24 mouse cellular contexts compared by ENCODE assay signal in the genomic region with DNA sequence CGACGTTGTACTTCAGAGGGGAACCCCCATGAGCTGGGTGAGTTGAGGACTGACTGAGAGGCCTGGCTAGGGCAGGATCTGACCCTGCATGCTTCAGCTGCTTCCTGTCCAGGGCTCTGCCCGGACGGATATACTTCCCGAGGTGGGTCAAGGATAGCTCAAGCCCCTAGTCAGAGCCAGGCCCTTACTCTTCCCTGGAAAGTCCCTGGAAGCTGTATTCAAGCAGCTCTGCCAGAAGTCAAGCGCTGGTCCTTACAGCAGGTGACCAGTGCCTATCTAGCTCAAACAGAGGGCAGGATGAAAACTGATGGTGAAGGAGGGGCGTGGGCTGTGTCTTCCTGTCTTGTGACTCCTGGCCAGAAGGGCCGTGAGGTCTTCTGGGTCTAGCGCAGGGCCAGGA. TPM values are rescaled to one million over a fixed set of nuclear protein-coding genes. Genes with fewer than 3 reads are reported as not detected.
A peak's percentile ranks its signal among the peaks of the same experiment; 100 is the strongest.
DNase-seq lines count a peak whose midpoint lies in the region; ATAC-seq and TF ChIP-seq lines count a peak whose summit lies in the region.
"Had no signal": no experiment of that assay in that cellular context is flagged by ENCODE, and none has a peak within 500 bp of the region (broad histone marks: within the 10 kb centered on the region; RNA-seq: fewer than 3 reads in every experiment).

No protein-coding gene starts in this region.

- H3K4me1 ChIP-seq in heart, embryonic 16.5 days (ENCODE audit: control insufficient read depth, insufficient read depth, low read length), result peaks cover 13% of the 10 kb centered on the region
- H3K4me1 ChIP-seq in liver, adult 2 months (ENCODE audit: control insufficient read depth, insufficient read depth, low read length), result no peaks in the 10 kb centered on the region
- peaks cover 23% of the 10 kb centered on the region for H3K4me1 ChIP-seq in liver, embryonic 12.5 days
- H3K4me1 ChIP-seq: limb, embryonic 10.5 days had no signal

- H3K79me2 ChIP-seq in liver, adult 2 months (ENCODE audit: control insufficient read depth, insufficient read depth, low read length), result no peaks in the 10 kb centered on the region

- TF ChIP-seq CTCF in liver, adult 2 months (IDR thresholded peaks at IDR 0.05; ENCODE audit: low read depth, low read length), result no peak

- H3K9me3 ChIP-seq in heart, embryonic 16.5 days (replicated peaks; ENCODE audit: control insufficient read depth, low read length), result no peaks in the 10 kb centered on the region
- no peaks in the 10 kb centered on the region for H3K9me3 ChIP-seq in liver, embryonic 12.5 days (replicated peaks)
- H3K9me3 ChIP-seq: heart, embryonic 15.5 days; limb, embryonic 10.5 days; megakaryocyte, embryonic 14.5 days; midbrain, embryonic 13.5 days had no signal

- H3K9ac ChIP-seq in heart, embryonic 16.5 days (ENCODE audit: low read length), result no peak overlapping the region
- peak overlapping the region; percentile 42; the same call in 1 of the 2 replicates for H3K9ac ChIP-seq in liver, adult 2 months (ENCODE audit: low read depth, low read length)
- H3K9ac ChIP-seq in liver, embryonic 12.5 days, result no peak overlapping the region
- H3K9ac ChIP-seq: forebrain, postnatal 0 days; heart, embryonic 15.5 days; liver, embryonic 14.5 days; midbrain, embryonic 13.5 days had no signal

- WGBS in heart, embryonic 16.5 days, result 74% methylated on average over 9 of the region's 9 CpGs
- WGBS in liver, adult 2 months, result 76% methylated on average over 9 of the region's 9 CpGs
- WGBS in liver, embryonic 12.5 days (ENCODE audit: insufficient replicate concordance), result 78% methylated on average over 9 of the region's 9 CpGs

- H3K4me3 ChIP-seq in heart, embryonic 16.5 days (ENCODE audit: low read length), result no peak overlapping the region
- no peak overlapping the region for H3K4me3 ChIP-seq in liver, adult 2 months (ENCODE audit: insufficient read depth, low read depth, low read length)
- no peak overlapping the region for H3K4me3 ChIP-seq in liver, embryonic 12.5 days
- H3K4me3 ChIP-seq: heart, embryonic 15.5 days; limb, embryonic 10.5 days; megakaryocyte, embryonic 14.5 days; midbrain, embryonic 13.5 days had no signal

- H3K36me3 ChIP-seq in heart, embryonic 16.5 days (ENCODE audit: control insufficient read depth, insufficient read depth), result peaks cover 69% of the 10 kb centered on the region
- H3K36me3 ChIP-seq in liver, adult 2 months (ENCODE audit: control insufficient read depth, insufficient read depth, low read length), result peaks cover 33% of the 10 kb centered on the region
- H3K36me3 ChIP-seq in liver, embryonic 12.5 days, result peaks cover 100% of the 10 kb centered on the region

- H3K27me3 ChIP-seq in heart, embryonic 16.5 days (ENCODE audit: control insufficient read depth, insufficient read depth, low read length), result no peaks in the 10 kb centered on the region
- no peaks in the 10 kb centered on the region for H3K27me3 ChIP-seq in liver, adult 2 months (ENCODE audit: control insufficient read depth, insufficient read depth, low read length)
- no peaks in the 10 kb centered on the region for H3K27me3 ChIP-seq in liver, embryonic 12.5 days (replicated peaks)
- H3K27me3 ChIP-seq: heart, embryonic 15.5 days; megakaryocyte, embryonic 14.5 days; midbrain, embryonic 13.5 days had no signal

- ATAC-seq in heart, embryonic 16.5 days (replicated peaks; ENCODE audit: extremely low read depth, insufficient read depth, low FRiP score), result 0 out of 2 replicates have a peak, but pooled peaks have one; percentile 10
- no peak for ATAC-seq in liver, embryonic 12.5 days
- ATAC-seq: activated CD4-positive, CD25-positive, alpha-beta regulatory T cell, adult 4 months; forebrain, postnatal 0 days; hindbrain, postnatal 0 days; intestine, embryonic 16.5 days; midbrain, embryonic 13.5 days had no signal

- no peak for TF ChIP-seq POLR2A in liver, adult 2 months (IDR thresholded peaks at IDR 0.05; ENCODE audit: extremely low read depth, insufficient read depth, low read length)

- intact Hi-C loops in heart, postnatal 14 days (cut with DNase I), result no loop called here

- no peak for DNase-seq in heart, postnatal 14 days
- no peak for DNase-seq in liver, adult 2 months (ENCODE audit: extremely low read depth, low read depth, low spot score)
- DNase-seq in kidney, postnatal 14 days, result peak; percentile 52
- DNase-seq in kidney, postnatal 36 days, result peak; percentile 40 to 53
- DNase-seq in B cell, adult 2 months, result no peak
- DNase-seq: adrenal gland, postnatal 25 days; cerebellum, adult 11 months; cerebellum, postnatal 10 days; forebrain, postnatal 0 days; gastrocnemius, postnatal 36 days; lung, postnatal 36 days; thymus, adult 18-20 months; thymus, postnatal 36 days had no signal

- no peak overlapping the region for H3K4me2 ChIP-seq in heart, embryonic 16.5 days (ENCODE audit: low read depth, low read length)
- H3K4me2 ChIP-seq in liver, embryonic 12.5 days, result no peak overlapping the region
- H3K4me2 ChIP-seq: heart, embryonic 15.5 days; midbrain, embryonic 13.5 days had no signal

- H3K27ac ChIP-seq in heart, embryonic 16.5 days (ENCODE audit: low read length), result no peak overlapping the region
- peak overlapping the region; percentile 44 for H3K27ac ChIP-seq in liver, adult 2 months (replicated peaks; ENCODE audit: insufficient read depth, low read depth, low read length)
- no peak overlapping the region for H3K27ac ChIP-seq in liver, embryonic 12.5 days
- H3K27ac ChIP-seq: heart, embryonic 15.5 days; hindbrain, postnatal 0 days; limb, embryonic 10.5 days; liver, embryonic 14.5 days; midbrain, embryonic 13.5 days had no signal

RNA-seq across cellular contexts. Expression of a gene that starts 12.3 kb away (rescaled TPM):
- polyA plus RNA-seq in heart, embryonic 16.5 days (2015; fragmentation: Nextera tagmentation; extraction: Ambion mirVana), result 13.0 and 15.4 TPM in 2 replicates
- total RNA-seq in heart, postnatal 14 days (2021), result 10 to 100 TPM; 35.3 to 35.9 TPM
- 2.5 and 5.1 TPM in 2 replicates for total RNA-seq in liver, adult 2 months (2014; rRNA removed)
- polyA plus RNA-seq in liver, adult 2 months (2012; rRNA removed), result 7.8 and 11.7 TPM in 2 replicates
- polyA plus RNA-seq in liver, embryonic 12.5 days (2016; fragmentation: Nextera tagmentation; extraction: Ambion mirVana), result 4.4 and 4.7 TPM in 2 replicates

RNA-seq across cellular contexts. Expression of a gene that starts 13.9 kb away (rescaled TPM):
- polyA plus RNA-seq in heart, embryonic 16.5 days (2015; fragmentation: Nextera tagmentation; extraction: Ambion mirVana), result 33.0 and 33.9 TPM in 2 replicates
- total RNA-seq in heart, postnatal 14 days (2021), result 10 to 100 TPM; 42.8 to 45.5 TPM
- 5.5 and 6.3 TPM in 2 replicates for total RNA-seq in liver, adult 2 months (2014; rRNA removed)
- polyA plus RNA-seq in liver, adult 2 months (2012; rRNA removed), result 14.3 and 15.3 TPM in 2 replicates
- polyA plus RNA-seq in liver, embryonic 12.5 days (2016; fragmentation: Nextera tagmentation; extraction: Ambion mirVana), result 14.9 and 16.0 TPM in 2 replicates

RNA-seq across cellular contexts. Expression of a gene that starts 14.8 kb away (rescaled TPM):
- 88.8 and 92.5 TPM in 2 replicates for polyA plus RNA-seq in heart, embryonic 16.5 days (2015; fragmentation: Nextera tagmentation; extraction: Ambion mirVana)
- 10 to 100 TPM; 65.3 to 69.1 TPM for total RNA-seq in heart, postnatal 14 days (2021)
- 18.7 and 26.3 TPM in 2 replicates for total RNA-seq in liver, adult 2 months (2014; rRNA removed)
- 39.5 and 52.7 TPM in 2 replicates for polyA plus RNA-seq in liver, adult 2 months (2012; rRNA removed)
- 61.3 and 63.2 TPM in 2 replicates for polyA plus RNA-seq in liver, embryonic 12.5 days (2016; fragmentation: Nextera tagmentation; extraction: Ambion mirVana)

RNA-seq across cellular contexts. Expression of a gene that starts 44.7 kb away (rescaled TPM):
- 2.8 and 3.1 TPM in 2 replicates for polyA plus RNA-seq in heart, embryonic 16.5 days (2015; fragmentation: Nextera tagmentation; extraction: Ambion mirVana)
- total RNA-seq in heart, postnatal 14 days (2021), result 10 to 100 TPM; 18.6 to 19.0 TPM
- under 0.01 and 0.20 TPM in 2 replicates for total RNA-seq in liver, adult 2 months (2014; rRNA removed)
- 0.52 and 0.64 TPM in 2 replicates for polyA plus RNA-seq in liver, adult 2 months (2012; rRNA removed)
- 1.5 TPM in 2 replicates for polyA plus RNA-seq in liver, embryonic 12.5 days (2016; fragmentation: Nextera tagmentation; extraction: Ambion mirVana)
- total RNA-seq: monocyte, adult 5-6 weeks had no signal
- polyA plus RNA-seq: activated CD4-positive, CD25-positive, alpha-beta regulatory T cell, adult 4 months had no signal

RNA-seq across cellular contexts. Expression of a gene that starts 49.3 kb away (rescaled TPM):
- 45.4 and 47.6 TPM in 2 replicates for polyA plus RNA-seq in heart, embryonic 16.5 days (2015; fragmentation: Nextera tagmentation; extraction: Ambion mirVana)
- total RNA-seq in heart, postnatal 14 days (2021), result 10 to 100 TPM; 26.5 to 35.4 TPM
- 1.8 and 3.4 TPM in 2 replicates for total RNA-seq in liver, adult 2 months (2014; rRNA removed)
- polyA plus RNA-seq in liver, adult 2 months (2012; rRNA removed), result 2.6 and 4.2 TPM in 2 replicates
- polyA plus RNA-seq in liver, embryonic 12.5 days (2016; fragmentation: Nextera tagmentation; extraction: Ambion mirVana), result 127 and 128 TPM in 2 replicates

Comparison
In these comparisons a context has a peak if more than half of its experiments do, and no peak if none do; other contexts are left out.
1. DNase-seq: peak in kidney, postnatal 14 days (single experiment) and kidney, postnatal 36 days (2 of 2); none in heart, postnatal 14 days (0 of 2), liver, adult 2 months (single experiment) and B cell, adult 2 months (0 of 2).